Mouse (Mus musculus): ENCODE measurements at regions not wholly inside any gene's neighbourhood (a gene's known extent, or its start where the extent isn't known, plus 50 kb on each side); places are given as distances from the start of the nearest gene placed in this dataset.
"Not testable (repeated sequence)": the region's sequence is repeated elsewhere in the genome, so short reads cannot be mapped to it uniquely, and the experiment has no call there.

DNA sequence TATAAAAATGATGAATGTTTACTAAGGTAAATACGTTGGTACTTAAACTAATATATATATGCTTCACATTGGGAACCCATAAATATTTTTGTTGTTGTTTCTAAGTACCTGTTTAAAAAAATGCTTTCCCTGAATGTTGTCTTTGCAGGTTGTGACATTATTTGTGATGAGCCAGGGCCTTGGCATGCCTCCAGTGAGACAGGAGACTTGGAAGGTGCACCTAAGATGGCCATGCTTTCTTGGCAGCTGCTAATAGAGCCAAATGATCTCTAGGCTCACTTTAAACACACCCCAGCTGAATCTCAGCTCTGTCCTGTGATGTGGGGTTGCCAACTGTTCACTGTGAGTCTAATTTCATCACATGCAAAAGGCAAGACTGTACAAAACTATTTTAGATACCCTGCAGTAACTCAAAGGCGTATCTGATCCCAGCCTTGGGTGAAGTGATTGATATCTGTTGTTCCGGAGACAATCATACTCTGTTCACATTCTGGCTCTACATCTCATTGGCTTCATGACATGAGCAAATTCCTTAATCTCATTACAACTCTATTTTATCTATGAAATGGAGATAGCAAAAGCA lies 197.8 kb upstream of the P2ry1 start:
- no peak for DNase-seq

DNA sequence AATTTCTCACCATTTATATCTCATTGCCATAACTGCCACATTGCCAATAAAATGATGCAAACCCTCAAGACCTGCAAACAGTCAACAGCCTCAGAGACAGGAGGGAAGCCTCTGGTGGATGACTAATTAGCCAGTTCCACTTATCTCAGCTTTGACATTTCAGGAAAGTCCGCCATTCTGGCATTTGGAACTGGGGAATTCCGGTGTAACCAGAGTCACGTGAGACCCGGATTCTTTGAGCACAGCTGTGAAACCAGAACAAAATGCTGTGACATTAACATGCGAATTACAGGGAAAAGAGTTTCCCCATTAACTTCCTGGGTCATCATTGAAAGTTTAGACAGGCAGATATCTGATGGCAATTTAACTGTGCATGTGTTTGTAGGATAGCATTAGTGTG lies 190.7 kb upstream of the P2ry1 start:
- DNase-seq, result no peak

DNA sequence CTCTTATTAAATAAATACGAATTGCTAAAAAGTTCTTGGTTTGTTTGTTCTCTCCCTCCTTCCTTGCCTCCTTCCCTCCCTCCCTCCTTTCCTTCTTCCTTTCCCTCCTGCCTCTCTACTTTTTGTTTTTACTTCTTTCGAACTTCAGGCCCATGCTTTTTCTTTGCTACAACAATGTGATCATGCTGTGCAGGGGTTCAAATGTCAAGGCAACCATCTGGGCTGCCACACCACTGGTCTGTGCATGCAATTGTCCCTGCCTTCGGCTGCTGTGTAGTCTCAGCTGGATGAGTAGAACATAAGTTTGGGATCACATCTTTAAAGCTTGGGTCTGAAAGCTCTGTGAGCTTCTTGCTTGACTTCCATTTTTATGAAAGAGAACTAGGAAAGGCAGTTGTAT lies 189.1 kb upstream of the P2ry1 start:
- no peak for DNase-seq

DNA sequence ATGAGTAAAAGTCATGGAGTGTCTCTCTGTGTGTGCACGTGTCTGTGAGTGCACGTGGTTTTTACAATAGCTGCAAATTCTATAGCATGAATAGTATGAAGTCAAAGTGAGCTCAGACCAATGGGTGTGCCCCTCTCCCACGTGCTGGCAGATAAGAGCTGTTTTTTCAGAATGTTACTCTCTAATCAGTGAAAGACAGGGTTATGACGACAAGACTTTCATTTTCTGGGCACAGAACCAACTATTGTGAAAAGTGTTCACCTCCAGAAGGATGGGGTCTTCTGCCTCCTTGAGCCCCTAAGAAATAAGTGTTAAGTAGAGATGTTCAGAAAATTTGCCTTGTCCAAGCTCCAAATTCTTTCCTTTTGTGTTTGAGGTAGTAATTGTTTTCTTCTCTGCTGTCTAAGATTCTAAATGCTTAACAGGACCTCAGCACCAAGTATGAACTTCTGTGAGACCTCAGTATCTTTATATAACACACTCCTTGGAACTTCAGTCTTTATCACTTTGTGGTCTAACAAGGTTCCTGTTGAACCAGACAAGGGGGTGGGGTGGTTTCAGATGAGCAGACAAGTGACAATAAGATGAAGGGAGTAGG lies 182.8 kb upstream of the P2ry1 start:
- DNase-seq, result no peak

DNA sequence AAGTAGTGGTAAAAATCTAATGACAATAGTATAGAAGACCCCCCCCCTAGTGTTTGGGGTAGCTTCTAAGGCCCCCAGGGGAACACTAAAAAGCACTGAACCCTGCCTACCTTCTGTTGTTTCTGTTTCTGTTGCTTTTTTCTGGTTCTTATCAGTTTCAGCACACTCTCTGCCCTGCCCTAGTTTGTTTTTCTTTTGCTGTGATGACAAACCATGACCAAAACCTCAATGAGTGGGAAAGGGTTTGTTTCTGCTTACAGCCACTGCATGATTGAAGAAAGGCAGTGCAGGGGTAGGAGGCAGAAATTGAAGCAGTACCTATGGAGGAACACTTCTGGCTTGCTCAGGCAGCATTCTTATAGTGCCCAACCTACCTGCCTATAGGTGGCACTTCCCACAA lies 181.1 kb upstream of the P2ry1 start:
- no peak for DNase-seq

DNA sequence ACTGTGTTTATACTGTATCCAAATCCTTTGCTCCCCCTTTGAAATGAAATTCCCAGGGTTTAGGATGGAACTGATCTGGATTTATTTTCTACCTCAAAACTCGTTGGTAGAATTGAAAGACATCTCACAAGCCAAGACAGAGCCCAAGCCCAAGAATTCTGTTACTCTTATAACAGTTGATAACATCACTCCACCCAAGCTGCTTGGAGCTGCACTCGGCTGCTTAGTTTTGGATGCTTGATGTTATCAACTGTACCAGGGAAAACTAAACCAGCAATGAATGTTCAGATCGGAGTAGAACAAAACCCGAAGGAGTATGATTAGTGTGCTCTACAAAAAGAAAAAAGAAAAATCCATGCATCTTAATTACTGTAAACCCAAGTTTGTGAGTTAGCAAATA lies 175.8 kb upstream of the P2ry1 start:
- DNase-seq, result no peak

DNA sequence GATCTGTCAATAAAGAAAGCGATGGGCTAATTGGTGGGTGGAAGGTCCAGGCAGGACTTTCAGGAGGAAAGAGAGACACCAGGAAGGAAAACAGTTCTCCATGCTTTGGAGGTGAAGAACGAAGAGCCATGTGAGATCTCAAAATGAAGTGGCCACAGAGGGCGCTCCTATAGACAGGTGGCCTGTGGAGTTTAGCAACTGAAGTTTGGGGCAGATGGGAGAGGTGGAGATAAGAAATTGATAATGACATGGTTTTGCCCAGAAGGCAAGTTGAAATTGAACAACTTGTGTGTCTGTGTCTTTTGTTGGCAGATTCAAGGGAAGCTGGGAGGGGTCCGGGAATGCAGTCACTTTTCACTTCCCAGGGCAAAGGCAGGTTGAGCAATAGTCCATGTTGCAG lies 170.2 kb upstream of the P2ry1 start:
- no peak for DNase-seq

DNA sequence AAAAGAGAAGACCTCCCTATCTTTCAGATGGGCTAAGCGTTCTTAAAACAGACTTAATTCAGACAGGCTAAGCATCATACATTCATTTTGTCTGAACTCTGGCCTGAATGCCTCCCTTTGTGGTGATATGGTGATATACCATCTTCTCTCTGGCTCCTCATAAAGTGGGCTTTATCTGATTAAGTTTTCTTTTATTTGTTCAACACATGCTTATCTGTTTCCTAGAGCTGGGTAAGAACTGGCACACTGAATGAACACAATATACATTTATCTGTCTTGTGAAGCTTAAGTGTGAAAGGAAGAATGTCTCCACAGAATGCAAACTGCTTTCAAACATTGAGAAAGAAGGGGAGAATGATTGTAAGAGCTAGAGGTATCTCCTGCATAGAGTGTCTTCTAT lies 160.7 kb upstream of the P2ry1 start:
- no peak for DNase-seq

DNA sequence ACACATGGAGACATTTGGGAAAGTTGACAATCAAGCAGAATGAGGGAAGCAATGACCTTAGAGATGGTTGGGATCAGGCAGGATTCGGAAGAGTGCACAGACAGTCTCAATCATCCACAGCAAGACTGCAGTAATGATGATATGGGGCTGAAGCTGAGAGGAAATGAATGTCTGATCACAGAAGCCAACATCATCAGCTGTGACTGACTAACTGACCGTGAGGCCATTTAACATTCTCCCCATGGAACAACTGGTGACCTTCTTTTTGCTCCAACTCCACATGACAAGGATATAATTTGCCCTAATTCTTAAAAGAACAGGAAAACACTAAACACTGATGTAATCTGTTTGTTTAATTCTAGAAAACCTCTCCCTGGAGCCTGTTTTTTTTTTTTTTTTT lies 157.3 kb upstream of the P2ry1 start:
- DNase-seq, result no peak

DNA sequence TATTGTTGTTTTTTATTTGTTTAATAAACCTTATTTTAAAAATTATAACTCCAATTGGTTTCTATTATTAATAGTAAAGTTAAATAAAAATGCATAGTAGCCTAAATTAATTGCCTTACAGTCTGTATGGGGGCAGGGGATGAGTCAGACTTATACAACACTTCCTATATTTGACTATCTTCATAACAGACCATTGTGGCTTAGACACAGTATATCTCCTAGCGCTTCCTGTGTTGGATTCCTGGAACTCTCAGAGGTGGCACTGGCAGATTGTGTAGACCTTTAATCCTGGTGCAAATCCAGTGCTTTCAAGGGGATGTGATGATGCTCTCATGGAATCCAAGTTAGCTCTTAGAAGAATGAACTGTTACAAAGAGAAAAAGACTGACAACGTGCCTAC lies 154.2 kb upstream of the P2ry1 start:
- DNase-seq, result no peak

DNA sequence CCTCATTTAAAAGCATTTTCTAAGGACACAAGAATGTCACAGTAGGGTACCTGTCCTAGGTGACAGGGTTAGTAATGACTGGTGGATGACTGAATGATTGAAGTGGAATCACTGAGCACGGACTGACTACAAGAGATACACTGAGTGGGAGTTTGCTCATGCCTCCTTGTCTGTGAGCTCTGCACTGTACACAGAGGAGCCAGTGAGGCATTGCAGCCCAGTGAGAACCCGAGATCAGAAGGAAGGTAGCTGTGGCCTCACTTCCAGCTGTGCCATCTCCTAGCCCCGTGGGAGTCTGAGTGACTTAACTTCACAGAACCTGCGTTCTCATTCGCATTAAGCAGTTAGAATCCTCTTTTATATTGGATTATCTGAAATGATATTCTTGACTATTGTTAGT lies 148.8 kb upstream of the P2ry1 start:
- DNase-seq, result no peak

DNA sequence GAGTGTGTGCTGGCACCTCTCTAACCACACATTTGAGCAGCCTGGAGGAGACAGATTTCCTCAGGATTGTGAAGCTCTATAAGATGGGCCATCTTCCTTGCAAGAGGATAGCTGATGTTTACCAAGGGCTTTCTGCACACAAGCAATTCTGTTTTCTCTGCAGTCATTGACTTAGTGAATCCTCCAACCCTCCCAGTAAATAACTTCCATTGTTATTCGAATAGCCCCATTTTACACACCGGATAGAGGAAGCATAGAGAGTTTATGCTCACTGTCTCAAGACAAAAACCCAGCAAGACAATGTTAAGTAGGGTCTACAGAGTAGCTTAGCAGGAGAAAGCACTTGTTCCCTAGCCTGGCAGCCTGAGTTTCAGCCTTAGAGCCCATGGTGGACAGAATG lies 146.9 kb upstream of the P2ry1 start:
- no peak for DNase-seq

DNA sequence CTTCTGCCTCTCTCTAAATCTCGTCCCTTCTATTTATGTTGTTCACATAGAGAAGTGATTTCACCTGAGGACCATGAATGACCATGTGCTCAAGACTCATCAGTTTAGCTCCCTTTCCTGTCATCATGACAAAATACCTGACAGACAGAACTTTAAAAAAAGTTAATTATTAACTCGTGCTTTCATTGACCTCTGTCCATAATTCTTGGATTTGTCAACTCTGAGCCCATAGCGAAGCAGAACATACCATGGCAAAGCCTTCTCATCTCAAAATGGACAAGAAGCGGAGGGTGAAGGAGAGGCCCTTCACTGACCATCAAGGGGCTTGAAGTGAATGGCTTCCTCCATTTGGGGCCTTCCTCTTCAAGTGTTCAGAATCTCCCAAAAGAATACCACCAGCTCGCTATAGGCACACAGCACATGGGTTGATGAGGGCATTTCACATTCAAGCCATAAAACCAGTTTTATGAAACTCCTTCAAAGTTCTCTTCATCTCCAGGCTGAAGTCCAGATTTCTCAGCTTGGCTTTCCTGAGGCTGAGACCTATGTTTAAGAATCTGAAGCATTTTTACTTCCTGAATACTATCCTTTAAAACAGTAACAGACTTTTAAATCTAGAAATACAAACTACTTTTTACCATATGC lies 144.0 kb upstream of the P2ry1 start:
- no peak for DNase-seq

DNA sequence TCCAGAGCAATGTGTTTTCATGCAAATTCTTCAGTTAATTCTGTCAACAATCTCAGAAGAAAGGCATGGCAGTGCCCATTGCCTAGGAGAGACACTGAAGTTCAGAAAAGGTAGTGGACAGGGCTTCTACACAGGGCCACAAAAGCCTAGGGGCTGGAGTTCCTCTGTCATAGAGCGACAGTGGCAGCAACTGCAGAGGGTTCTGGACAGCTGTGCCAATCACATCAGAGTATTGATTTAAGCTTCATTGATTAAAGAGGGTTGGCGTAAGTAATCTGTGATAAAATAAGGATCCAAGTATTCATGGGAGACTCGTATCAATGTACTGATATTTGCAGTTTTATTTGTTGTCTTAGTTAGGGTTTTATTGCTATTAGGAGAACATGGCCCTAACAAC lies 143.5 kb upstream of the P2ry1 start:
- DNase-seq, result no peak

DNA sequence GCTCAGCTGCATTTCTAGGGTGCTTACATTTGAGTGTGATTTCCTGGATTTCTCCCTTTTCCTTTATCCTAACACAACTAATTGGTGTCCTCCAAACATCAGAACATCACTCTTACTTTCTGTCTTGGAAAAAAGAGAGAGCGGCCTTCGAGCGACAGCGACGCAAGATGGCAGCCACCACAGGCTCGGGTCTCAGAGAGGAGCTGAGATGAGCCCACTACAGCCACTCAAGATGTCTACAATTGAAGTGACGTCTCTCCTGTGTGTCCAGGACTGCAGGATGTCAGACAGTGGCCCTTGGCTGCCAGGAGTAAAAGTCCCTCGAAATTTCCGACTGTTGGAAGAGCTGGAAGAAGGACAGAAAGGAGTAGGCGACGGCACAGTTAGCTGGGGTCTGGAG lies 125.7 kb upstream of the P2ry1 start:
- not testable (repeated sequence) for DNase-seq

DNA sequence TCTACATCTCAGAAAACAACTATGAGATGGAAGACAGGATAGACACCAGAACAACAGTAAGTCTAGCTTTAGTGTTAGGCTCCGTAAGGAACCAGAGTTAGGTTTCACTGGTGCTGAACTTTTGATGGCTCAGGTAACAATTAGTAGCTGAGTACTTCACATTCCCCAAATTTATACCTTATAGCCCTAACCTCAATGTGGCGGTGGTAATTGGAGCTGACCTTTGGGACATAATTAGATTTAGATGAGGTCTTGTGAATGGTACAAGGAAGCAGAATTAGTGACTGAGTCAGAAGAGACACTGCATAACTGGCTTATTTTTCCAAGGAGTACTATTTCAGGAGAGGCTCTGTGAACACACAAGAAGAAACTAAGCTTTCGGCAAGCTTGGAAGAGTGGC lies 123.7 kb upstream of the P2ry1 start:
- DNase-seq, result no peak

DNA sequence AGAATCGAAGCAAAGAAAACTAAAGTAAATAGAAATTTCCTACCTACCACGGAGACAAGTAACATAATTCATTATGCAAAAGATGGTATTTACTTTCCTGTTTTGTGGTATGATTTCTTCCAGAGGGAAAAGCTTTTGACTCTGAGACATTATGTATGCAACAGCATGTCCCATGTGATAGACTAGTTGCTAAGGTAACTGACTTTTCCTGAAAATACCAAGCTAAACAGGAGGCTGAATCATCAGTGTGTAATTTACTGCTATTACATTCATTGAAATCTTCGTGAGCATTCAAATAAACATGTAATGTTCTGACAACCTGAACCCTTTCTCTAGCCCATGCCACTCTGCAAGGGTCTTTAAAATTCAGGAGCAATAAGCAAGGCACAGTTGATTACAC lies 118.6 kb upstream of the P2ry1 start:
- DNase-seq, result no peak

DNA sequence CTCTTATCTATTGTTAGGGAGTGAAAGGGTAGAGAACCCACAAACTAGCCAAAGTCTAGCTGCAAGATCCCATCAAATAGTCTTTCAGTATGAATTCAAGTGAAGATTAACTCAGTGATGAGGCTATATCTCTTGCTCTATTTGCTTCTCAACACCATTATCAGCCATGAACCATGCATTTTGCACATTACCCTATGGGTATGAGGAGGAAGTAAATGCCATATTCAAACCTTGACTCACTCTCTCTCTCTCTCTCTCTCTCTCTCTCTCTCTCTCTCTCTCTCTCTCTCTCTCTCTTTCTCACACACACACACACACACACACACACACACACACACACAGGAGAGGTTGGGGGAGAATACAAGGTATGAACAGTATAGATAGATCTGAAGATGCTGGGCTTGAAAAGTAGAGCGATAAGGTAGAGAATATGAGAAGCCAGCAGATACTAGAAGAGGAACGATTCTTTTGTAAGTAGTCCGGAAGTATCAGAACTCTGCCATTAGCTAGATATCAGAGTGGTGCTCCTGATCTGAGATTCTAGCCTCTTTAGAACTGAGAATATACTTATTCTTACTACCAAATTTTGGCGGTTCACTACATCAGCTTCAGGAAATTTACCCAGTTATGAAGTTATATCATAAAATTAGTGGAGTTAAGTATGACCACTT lies 113.3 kb upstream of the P2ry1 start:
- DNase-seq, result no peak

DNA sequence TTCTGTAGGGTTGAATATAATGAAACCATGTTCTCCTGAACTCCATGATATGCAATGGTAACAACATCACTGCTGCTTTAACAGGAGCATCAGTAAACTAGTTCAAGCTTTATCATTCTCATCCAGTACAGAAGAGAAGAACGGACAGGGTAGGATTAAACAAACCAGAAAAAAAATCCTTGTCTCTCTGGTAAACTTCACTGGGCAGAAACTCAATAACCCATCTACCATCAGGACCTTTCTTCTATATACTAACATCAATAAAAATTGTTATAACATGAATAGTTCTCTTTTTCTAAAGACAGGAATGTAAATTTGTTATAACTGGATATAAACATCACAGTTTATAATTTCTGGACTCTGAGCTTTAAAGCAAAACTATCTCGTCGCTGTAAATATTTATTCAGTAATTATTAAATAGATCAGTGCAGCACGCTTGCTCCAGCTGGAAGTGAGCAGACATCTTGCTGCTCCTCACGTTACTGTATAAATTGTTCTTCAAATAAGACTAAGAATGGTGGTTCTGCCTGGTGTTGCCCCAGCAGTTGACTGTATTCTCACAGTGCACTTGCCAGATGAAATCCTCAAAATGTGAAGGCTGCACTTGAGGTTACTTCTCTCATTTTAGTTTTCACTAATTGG lies 104.8 kb upstream of the P2ry1 start:
- no peak for DNase-seq

DNA sequence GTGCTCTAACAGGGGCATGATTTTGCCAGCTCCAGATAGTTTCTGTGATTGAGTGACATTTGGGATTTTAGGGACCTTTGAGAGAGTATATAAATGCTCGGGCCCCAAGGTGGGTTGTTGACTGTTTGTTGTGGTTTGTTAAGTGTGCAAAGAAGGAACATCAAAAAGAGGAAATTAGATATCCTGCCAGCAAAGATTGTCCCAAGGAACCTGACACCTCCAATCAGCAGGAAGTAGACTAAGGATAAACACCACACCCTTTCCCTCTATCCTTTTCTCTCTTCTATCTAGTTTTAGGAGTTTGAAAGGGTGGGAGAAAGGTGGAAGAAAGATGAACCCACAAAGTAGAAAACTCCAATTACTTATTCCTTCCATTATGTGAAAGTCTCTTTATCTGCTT lies 103.9 kb upstream of the P2ry1 start:
- no peak for DNase-seq

DNA sequence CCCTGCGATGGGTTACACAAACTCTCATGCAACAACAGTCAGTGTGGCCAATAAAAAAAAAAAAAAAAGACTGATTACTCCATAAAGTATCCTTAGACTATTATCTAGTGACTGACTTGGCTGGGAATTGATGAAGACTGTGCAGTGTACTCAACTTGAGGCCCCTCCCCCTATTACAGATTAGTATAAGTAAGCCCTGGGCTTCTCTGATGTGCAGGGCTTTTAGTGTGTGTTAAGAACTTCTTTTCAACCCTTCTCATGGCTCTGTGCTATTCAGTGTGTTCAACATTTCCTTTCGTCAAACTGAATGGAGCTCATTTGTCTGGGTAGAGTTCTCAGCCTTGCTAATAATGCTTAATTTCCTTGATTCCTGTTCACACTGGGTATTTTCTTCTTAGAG lies 101.0 kb upstream of the P2ry1 start:
- no peak for DNase-seq

DNA sequence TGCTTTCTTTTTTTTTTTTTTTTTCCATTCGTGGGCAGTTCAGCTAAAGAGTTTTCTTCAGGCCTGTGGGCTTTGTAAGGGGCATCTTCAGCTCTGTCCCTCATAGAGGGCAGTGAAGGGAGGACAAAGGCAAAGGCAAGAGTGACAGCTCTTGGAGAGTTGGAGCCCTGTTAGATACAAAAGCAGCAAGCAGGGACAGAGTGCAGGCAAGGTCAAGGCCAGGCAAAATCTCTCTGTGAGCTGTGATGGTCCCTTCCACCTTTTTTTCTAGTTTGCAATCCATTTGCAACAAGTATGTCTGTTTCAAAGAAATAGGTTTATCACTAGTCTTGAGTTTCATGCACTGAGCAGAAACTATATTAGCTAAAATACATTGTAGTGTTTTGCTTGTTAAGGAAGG lies 86.2 kb upstream of the P2ry1 start:
- no peak for DNase-seq

DNA sequence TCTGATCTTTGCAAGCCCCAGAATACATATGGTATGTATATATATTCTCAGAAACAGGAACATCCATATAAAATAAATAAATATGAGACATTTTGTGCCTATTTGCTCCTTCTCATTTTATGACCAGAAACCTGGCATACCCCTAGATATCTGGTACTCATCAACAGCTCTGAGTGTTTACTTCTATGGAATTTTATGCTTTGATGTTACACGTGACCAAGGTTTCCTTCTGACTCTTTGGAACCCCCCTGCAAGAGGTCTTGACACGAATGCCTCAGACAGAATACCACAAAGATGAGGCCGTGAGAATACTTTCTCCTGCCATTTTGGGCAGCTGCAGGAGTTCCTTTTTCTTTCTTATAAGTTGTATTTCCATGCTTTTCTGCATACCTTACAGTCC lies 85.3 kb upstream of the P2ry1 start:
- no peak for DNase-seq

DNA sequence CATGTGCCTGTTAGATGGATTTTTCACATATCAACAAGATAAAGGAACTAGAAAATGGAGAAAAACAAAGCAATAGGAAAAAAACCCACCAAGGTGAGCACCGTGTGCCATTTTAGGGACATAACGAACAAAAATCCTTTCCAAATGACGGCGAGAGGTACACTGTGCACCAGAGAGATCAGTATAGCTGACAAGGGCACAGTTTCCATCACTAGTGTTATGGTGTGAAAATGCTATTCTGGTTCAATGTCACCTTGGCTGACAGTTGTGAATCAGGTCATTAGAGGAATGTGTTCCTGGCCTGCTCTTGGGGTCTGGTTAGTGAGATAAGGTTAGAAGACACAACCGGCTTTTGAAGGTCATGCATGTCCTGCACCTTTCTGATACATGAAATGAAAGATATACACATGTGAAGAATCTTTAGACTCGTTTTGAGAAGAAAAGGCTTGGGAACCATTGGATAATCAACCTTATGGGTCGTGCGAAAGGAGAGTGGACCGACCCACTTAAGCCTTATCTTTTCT lies 76.5 kb upstream of the P2ry1 start:
- DNase-seq, result no peak
